Mouse (Mus musculus): ENCODE measurements around the gene Ino80. TPM values are rescaled to one million over a fixed set of nuclear protein-coding genes. Genes with fewer than 3 reads are reported as not detected.

Gene Ino80
- polyA plus RNA-seq, 1 experiment from 2014 or later, result 3.7 TPM

Other genes with a start within 250 kb of the Ino80 start
- not detected in 2 replicates for gene Ppp1r14d, start 247.8 kb downstream of the Ino80 start, polyA plus RNA-seq (2014; fragmentation: Nextera tagmentation; extraction: Ambion mirVana)
- gene Spint1, start 240.3 kb downstream of the Ino80 start, polyA plus RNA-seq (2014; fragmentation: Nextera tagmentation; extraction: Ambion mirVana), result 0.83 and 1.1 TPM in 2 replicates
- not detected in 2 replicates for gene Rhov, start 206.4 kb downstream of the Ino80 start, polyA plus RNA-seq (2014; fragmentation: Nextera tagmentation; extraction: Ambion mirVana)
- 6.9 and 8.7 TPM in 2 replicates for gene Vps18, start 188.9 kb downstream of the Ino80 start, polyA plus RNA-seq (2014; fragmentation: Nextera tagmentation; extraction: Ambion mirVana)
- gene Dll4, start 151.9 kb downstream of the Ino80 start, polyA plus RNA-seq (2014; fragmentation: Nextera tagmentation; extraction: Ambion mirVana), result 3.7 and 5.0 TPM in 2 replicates
- gene Chac1, start 126.5 kb downstream of the Ino80 start, polyA plus RNA-seq (2014; fragmentation: Nextera tagmentation; extraction: Ambion mirVana), result 0.35 and 0.74 TPM in 2 replicates
- 0.27 and 0.45 TPM in 2 replicates for gene Exd1, start 69.9 kb upstream of the Ino80 start, polyA plus RNA-seq (2014; fragmentation: Nextera tagmentation; extraction: Ambion mirVana)
- 46.5 and 48.9 TPM in 2 replicates for gene Chp1, start 70.0 kb upstream of the Ino80 start, polyA plus RNA-seq (2014; fragmentation: Nextera tagmentation; extraction: Ambion mirVana)
- gene Nusap1, start 140.6 kb upstream of the Ino80 start, polyA plus RNA-seq (2014; fragmentation: Nextera tagmentation; extraction: Ambion mirVana), result 56.4 and 57.3 TPM in 2 replicates
- 22.9 and 25.5 TPM in 2 replicates for gene Oip5, start 140.8 kb upstream of the Ino80 start, polyA plus RNA-seq (2014; fragmentation: Nextera tagmentation; extraction: Ambion mirVana)
- gene Ndufaf1, start 185.1 kb upstream of the Ino80 start, polyA plus RNA-seq (2014; fragmentation: Nextera tagmentation; extraction: Ambion mirVana), result 54.5 and 64.1 TPM in 2 replicates
- gene Rtf1, start 197.4 kb upstream of the Ino80 start, polyA plus RNA-seq (2014; fragmentation: Nextera tagmentation; extraction: Ambion mirVana), result 20.3 and 24.0 TPM in 2 replicates

All from heart, embryonic 11.5 days (tissue).